Mouse (Mus musculus): ENCODE data around the gene Kif18a. TPM values are rescaled to one million over a fixed set of nuclear protein-coding genes. Genes with fewer than 3 reads are reported as not detected.

The Kif18a gene
- polyA plus RNA-seq, 1 experiment, result 1.3 TPM

GRCm38 (mm10) chr2:109374881-109375280 lies 94.3 kb downstream of the Kif18a start:
- DNase-seq (ENCODE audit: low spot score), result no peak

DNA sequence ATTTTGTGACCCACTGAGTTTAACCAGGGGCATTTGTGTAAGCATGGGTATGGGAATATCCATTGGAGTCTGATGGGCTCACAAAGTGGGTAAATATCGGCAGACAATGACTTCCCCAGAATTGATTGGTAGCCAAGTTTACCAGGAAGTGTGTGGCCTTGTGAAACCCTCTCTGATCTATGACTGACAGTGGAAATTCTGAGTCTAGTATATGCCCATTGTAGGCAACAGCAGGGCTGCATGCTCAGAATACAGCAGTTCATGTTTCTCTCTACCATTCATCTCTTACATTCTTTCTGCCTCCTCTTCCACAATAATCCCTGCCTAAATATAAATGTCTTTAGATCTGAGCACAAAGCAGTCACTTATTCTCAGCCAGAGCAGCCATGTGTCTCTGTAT lies 103.5 kb downstream of the Kif18a start:
- DNase-seq (ENCODE audit: low spot score), result no peak

DNA sequence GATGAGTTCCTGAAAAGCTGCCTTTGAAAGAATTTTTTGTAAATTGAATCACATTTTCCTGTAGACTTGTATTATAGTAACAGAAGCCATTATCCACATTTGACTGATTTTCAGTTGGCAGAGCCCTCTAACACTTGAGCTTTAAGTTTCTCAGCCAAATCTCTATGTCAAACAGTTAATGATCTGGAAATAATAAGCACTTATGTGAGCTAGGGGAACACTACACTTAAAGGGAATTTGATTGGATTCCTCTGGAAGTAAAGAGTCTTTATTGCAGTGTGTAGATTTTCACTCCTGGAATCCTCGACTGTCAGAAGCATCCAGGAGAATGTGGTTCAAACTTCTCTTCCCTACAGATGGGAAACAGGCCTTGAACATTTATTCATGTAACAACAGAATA lies 105.7 kb downstream of the Kif18a start:
- no peak for DNase-seq (ENCODE audit: low spot score)

DNA sequence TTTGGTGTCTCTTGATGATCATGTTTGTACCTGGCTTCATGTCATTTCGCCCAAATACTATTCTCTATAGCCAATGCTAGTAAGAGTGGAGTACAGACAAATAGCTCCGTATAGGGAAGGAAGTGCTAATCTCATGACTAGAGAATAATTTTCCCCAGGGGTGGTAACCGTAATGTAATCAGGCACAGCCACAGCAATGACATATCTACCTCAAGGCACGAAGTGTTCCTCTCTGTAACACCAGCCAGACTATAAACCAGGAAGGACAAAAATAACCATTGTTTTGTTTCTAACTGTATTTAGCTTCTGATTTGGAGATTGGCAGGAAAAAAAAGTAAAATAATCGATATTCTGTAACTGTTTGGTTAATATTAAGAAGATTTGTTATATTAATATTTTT lies 108.2 kb downstream of the Kif18a start:
- no peak for DNase-seq (ENCODE audit: low spot score)

GRCm38 (mm10) chr2:109389977-109390376 lies 109.4 kb downstream of the Kif18a start:
- no peak for DNase-seq (ENCODE audit: low spot score)

Other genes starting within 250 kb of the Kif18a start
- gene Mettl15, start within 50 bp of the Kif18a start, polyA plus RNA-seq (2012; rRNA removed), result 7.4 and 10.2 TPM in 2 replicates